Mouse (Mus musculus) adrenal gland, adult 8-10 months (tissue): ENCODE results near the gene Rpl7l1. TPM values are rescaled to one million over a fixed set of nuclear protein-coding genes. Genes with fewer than 3 reads are reported as not detected.
"Not testable (repeated sequence)": the region's sequence is repeated elsewhere in the genome, so short reads cannot be mapped to it uniquely, and the experiment has no call there.

ENCODE experiments used
- DNase-seq: peaks from one replicate; pipeline ENCODE4 v3.0.0; 2022
- total RNA-seq, 4 experiments: library from RNA; stranded (reverse); gene quantifications; 2 replicates each; pipeline ENCODE4 v1.2.4; 2022

The Rpl7l1 gene
- total RNA-seq, 4 experiments from 2014 or later: 78.9 to 89.9 (median 83.8) TPM

- DNase-seq: no peak
These were observed 7.4 kb downstream of the Rpl7l1 start for GRCm38 (mm10) chr17:46775070-46775469.

- no peak for DNase-seq
These were observed 8.4 kb downstream of the Rpl7l1 start for GRCm38 (mm10) chr17:46774131-46774472.

DNA sequence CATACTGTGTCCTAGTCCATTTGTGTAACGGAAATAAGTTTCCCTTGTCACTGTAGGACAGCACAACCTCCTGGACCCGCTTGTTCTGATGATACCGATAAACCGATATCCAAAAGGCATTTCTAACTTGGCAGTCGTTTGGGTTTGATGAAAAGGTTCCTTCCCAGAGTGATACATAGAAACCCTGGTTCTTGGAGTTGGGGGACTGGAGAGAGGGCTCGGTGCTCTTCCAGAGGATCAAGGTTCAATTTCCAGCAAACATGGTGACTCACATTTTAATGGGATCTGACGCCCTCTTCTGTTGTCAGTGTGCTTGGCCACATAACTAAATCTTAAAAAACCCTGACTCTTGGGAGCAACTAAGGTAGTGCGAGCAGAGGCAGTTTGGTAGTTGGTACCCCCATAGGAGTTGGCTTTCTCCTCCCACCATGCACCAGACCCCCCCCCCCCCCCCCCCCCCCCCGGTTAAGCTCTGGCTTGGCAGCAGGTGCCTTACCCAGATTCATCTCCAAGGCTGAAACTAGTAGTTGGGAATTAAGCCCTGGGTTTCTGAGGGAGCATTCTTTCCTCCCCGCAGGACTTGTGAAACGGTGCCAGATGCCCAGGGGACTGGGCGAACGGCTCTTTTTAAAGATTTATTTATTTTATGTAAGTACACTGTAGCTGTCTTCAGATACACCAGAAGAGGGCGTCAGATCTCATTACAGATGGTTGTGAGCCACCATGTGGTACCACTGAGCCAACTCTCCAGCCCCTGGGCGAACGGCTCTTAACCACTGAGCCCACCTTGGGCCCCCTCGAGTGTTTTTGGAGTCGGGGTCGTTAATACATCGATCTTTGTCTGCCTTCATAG is 9.0 kb downstream of the Rpl7l1 start:
- no peak for DNase-seq

DNA sequence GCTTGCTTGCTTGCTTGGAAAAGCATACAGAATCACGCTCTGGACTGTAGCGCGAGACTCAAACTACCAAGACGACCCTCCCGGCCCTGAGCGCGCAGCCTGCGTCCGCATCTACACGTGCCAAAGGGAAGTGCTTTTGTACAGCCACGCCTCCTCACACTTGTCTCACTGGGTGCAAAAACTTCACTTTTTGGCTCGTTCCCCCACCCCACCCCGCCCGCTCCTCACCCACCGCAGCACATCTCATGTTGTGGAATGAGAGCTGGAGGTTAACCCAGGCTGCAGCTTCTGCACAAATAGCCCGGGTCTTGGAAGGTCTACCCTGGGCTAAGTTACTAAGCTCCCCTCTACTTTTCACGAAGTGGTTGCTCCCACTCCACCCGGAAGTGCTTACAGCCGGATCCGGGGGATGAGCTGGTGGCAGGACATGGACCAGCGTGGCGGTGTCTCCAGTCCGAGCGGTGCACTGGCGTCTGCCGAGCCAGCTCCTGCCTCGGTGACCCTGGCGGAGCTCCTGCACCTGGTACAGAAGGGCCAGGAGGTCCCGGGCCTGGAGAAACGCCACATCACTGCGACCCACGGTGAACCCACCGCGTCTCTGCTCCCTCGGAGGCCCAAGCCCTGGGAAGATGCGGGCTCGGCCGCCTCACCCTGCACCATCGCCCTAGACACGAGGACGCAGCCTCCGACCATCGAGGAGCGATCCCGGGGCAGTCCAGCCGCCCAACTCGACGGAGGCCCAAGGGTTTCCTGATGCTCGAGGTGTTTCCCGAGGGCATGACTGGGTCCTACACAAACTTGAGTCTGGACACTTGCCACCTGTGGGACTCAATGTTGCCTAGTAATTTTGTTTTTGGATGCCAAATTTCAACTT is 9.8 kb downstream of the Rpl7l1 start, which contains the start of gene 2310039H08Rik:
Gene 2310039H08Rik (plus strand): TSS at position 232 of the 874 bp plus-strand sequence.
- DNase-seq: peak; percentile 79

- DNase-seq: no peak
These were observed 10.5 kb downstream of the Rpl7l1 start for GRCm38 (mm10) chr17:46772038-46772403.

DNA sequence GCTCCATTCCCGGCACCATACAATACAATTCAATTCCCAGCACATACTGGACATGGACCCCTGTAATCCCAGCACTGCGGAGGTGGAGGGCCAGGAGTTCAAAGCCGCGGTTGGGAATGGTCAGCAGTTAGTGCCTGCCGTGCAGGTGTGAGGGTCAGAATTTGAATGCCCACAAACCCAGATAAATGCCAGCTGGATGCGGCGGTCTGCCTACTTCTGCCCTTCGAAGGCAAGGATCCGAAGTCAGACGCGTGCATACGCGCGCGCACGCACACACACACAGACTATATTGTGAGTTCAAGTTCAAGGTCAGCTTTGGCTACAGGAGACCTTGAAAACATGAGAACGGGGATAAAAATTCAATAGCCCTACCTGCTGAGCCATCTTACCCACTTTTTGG is 10.9 kb downstream of the Rpl7l1 start:
- no peak for DNase-seq

DNA sequence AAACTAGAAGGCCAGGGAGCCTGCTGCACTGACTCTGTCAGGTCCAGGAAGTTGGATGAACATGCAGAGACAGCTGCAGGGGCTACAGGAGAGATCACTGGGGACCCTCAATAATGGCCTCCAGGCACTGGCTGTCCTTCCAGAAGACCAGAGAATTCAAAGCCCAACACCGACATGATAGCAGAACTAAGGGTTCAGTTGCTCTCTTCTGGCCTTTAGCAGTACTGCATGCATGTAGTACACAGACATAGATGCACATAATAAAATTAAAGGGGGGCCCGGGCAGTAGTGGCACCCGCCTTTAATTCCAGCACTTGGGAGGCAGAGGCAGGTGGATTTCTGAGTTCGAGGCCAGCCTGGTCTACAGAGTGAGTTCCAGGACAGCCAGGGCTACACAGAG is 11.4 kb downstream of the Rpl7l1 start:
- no peak for DNase-seq

- no peak for DNase-seq
These were observed 11.9 kb downstream of the Rpl7l1 start for GRCm38 (mm10) chr17:46770546-46770945.

GRCm38 (mm10) chr17:46767868-46768267 is 14.6 kb downstream of the Rpl7l1 start:
- no peak for DNase-seq

GRCm38 (mm10) chr17:46764916-46765315 is 17.6 kb downstream of the Rpl7l1 start:
- DNase-seq: not testable (repeated sequence)

GRCm38 (mm10) chr17:46763544-46763943 is 18.9 kb downstream of the Rpl7l1 start, which contains the start of gene Ptcra:
Ptcra (minus strand) TSS chr17:46763712.
- no peak for DNase-seq

GRCm38 (mm10) chr17:46758753-46759152 is 23.7 kb downstream of the Rpl7l1 start:
- no peak for DNase-seq

DNA sequence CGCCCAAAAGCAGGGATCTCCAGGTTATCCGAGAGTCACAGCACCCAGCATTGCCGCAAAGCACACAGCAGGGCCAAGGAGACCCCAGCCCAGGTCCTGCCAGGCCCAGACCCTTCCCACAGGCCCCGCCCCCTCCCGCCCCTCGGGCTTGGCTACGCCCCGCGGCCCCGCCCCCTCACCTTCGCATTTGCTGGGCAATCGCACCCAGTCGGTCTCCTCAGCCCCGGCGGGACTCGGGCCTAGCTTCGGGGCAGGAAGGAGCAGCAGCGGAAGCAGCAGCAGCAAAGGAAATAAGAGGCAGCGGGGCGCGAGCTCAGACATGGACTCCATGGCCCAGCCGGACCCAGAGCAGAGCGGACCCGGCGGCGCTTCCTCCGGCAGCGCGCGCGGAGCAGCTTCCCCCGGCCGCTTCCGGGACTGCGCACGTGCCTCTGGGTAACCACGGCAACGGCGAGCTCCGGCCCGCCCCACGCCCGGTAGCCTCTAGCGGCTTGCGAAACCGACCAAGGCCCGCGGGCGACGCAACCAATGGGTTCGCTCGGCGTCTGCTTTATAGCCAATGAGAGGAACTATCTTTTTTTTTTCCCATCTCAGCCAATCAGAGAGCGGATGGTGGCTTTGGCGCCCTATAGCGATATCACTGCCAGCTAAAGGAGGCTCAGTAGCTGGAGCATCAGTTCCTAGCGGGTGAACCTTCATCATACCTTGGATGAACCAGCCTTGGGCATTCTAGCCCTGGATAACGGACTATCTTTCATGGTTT is 30.5 kb downstream of the Rpl7l1 start, which contains the start of gene Cnpy3:
Gene Cnpy3 (minus strand): TSS at position 421 of the 763 bp plus-strand sequence.
- peak; percentile 97 for DNase-seq

DNA sequence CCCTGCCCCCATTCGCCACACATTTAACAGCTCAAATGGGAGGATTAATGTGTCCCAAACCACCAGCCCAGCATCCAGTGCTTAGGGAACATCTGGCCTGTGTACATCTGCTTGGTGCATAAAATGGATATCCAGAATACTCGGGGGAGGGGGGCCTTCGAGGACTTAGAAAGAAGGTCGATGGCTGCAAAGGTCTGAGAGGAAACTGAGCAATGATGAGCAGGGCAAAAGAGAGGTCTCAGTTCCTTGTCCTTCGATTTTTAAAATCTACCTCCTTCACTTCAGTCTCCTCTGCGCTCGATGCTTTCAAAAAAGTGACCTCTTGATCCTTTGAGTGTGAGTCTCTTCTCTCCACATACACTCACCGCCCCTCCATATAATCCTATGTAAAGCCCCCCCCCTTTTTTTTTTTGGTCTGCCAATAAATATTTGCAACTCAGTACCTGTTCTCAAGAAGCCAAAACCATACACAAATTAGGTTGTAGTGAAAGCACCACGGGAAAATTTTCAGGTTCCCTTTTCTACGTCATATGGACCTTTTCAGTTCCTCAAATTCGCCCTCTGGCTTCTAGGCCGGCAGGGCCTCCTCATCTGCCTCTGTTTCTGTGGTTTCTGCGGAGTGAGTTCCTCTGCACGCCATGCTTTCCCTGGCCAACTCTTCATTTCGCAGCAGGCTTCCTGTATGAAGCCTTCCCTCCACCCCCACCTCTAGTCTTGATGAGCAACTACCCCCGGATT is 31.2 kb downstream of the Rpl7l1 start:
- no peak for DNase-seq

GRCm38 (mm10) chr17:46750580-46750979 is 31.9 kb downstream of the Rpl7l1 start:
- no peak for DNase-seq

- DNase-seq: no peak
These were observed 33.2 kb downstream of the Rpl7l1 start for GRCm38 (mm10) chr17:46749282-46749681.

GRCm38 (mm10) chr17:46747806-46748205 is 34.7 kb downstream of the Rpl7l1 start:
- DNase-seq: no peak

- DNase-seq: no peak
These were observed 35.2 kb downstream of the Rpl7l1 start for GRCm38 (mm10) chr17:46747234-46747633.

- DNase-seq: no peak
These were observed 37.0 kb downstream of the Rpl7l1 start for GRCm38 (mm10) chr17:46745506-46745905.

GRCm38 (mm10) chr17:46742986-46743385 is 39.5 kb downstream of the Rpl7l1 start:
- no peak for DNase-seq

- DNase-seq: no peak
These were observed 41.2 kb downstream of the Rpl7l1 start for GRCm38 (mm10) chr17:46741305-46741704.

- DNase-seq: no peak
These were observed 46.3 kb downstream of the Rpl7l1 start for GRCm38 (mm10) chr17:46736160-46736559.
